Mouse (Mus musculus): ENCODE results near the gene Bcl6b. TPM values are rescaled to one million over a fixed set of nuclear protein-coding genes. Genes with fewer than 3 reads are reported as not detected.
A peak's percentile ranks its signal among the peaks of the same experiment; 100 is the strongest.

Gene Bcl6b
- polyA plus RNA-seq, 1 experiment from 2014 or later = 11.1 TPM

- 81% methylated on average over 6 of the region's 6 CpGs for WGBS
- Histone ChIP-seq H3K27ac (no peak overlapping the region), H3K4me1 (peaks cover 6% of the 10 kb centered on the region), H3K9ac (no peak overlapping the region), H3K9me3 (no peaks in the 10 kb centered on the region), H3K4me3 (no peak overlapping the region), H3K27me3 (no peaks in the 10 kb centered on the region), H3K4me2 (no peak overlapping the region), H3K36me3 (no peaks in the 10 kb centered on the region)
- no peak for ATAC-seq (ENCODE audit: insufficient number of reproducible peaks, insufficient read depth, low FRiP score, low TSS enrichment, low read depth)
These were observed 38.4 kb downstream of the Bcl6b start for GRCm38 (mm10) chr11:70191188-70191587.

- H3K9me3 ChIP-seq = no peaks in the 10 kb centered on the region
- no peak for ATAC-seq (ENCODE audit: insufficient number of reproducible peaks, insufficient read depth, low FRiP score, low TSS enrichment, low read depth)
- H3K27ac ChIP-seq = no peak overlapping the region
- H3K4me3 ChIP-seq = no peak overlapping the region
- H3K9ac ChIP-seq = no peak overlapping the region
- H3K4me2 ChIP-seq = no peak overlapping the region
- H3K27me3 ChIP-seq = no peaks in the 10 kb centered on the region
- 81% methylated on average over 28 of the region's 28 CpGs for WGBS
- no peaks in the 10 kb centered on the region for H3K36me3 ChIP-seq
- H3K4me1 ChIP-seq = peaks cover 6% of the 10 kb centered on the region
These were observed 40.1 kb downstream of the Bcl6b start for GRCm38 (mm10) chr11:70189319-70190134.

- Histone ChIP-seq H3K27ac (no peak overlapping the region), H3K9me3 (no peaks in the 10 kb centered on the region), H3K4me3 (no peak overlapping the region), H3K4me1 (no peaks in the 10 kb centered on the region), H3K36me3 (no peaks in the 10 kb centered on the region), H3K4me2 (no peak overlapping the region), H3K27me3 (no peaks in the 10 kb centered on the region), H3K9ac (no peak overlapping the region)
- no peak for ATAC-seq (ENCODE audit: insufficient number of reproducible peaks, insufficient read depth, low FRiP score, low TSS enrichment, low read depth)
- 65% methylated on average over 7 of the region's 7 CpGs for WGBS
These were observed 44.5 kb downstream of the Bcl6b start for GRCm38 (mm10) chr11:70185120-70185519.

- Histone ChIP-seq H3K27ac (no peak overlapping the region), H3K9ac (no peak overlapping the region), H3K4me2 (no peak overlapping the region), H3K36me3 (no peaks in the 10 kb centered on the region), H3K27me3 (no peaks in the 10 kb centered on the region), H3K9me3 (no peaks in the 10 kb centered on the region), H3K4me1 (no peaks in the 10 kb centered on the region), H3K4me3 (no peak overlapping the region)
- no peak for ATAC-seq (ENCODE audit: insufficient number of reproducible peaks, insufficient read depth, low FRiP score, low TSS enrichment, low read depth)
- 87% methylated on average over 4 of the region's 4 CpGs for WGBS
These were observed 49.1 kb downstream of the Bcl6b start for GRCm38 (mm10) chr11:70180496-70180895.

- no peaks in the 10 kb centered on the region for H3K9me3 ChIP-seq
- no peak overlapping the region for H3K27ac ChIP-seq
- no peak overlapping the region for H3K4me3 ChIP-seq
- 27% methylated on average over 14 of the region's 14 CpGs for WGBS
- no peak overlapping the region for H3K9ac ChIP-seq
- peak overlapping the region; percentile 33; the same call in 1 of the 2 replicates for H3K4me2 ChIP-seq
- no peak for ATAC-seq (ENCODE audit: insufficient number of reproducible peaks, insufficient read depth, low FRiP score, low TSS enrichment, low read depth)
- H3K27me3 ChIP-seq = no peaks in the 10 kb centered on the region
- H3K36me3 ChIP-seq = no peaks in the 10 kb centered on the region
- no peaks in the 10 kb centered on the region for H3K4me1 ChIP-seq
These were observed 50.2 kb downstream of the Bcl6b start for GRCm38 (mm10) chr11:70179401-70179800.

GRCm38 (mm10) chr11:70178756-70179155, 50.8 kb downstream of the Bcl6b start:
- Histone ChIP-seq H3K4me2 (no peak overlapping the region), H3K27me3 (no peaks in the 10 kb centered on the region), H3K36me3 (no peaks in the 10 kb centered on the region), H3K4me1 (no peaks in the 10 kb centered on the region), H3K27ac (no peak overlapping the region), H3K4me3 (no peak overlapping the region), H3K9ac (no peak overlapping the region), H3K9me3 (no peaks in the 10 kb centered on the region)
- ATAC-seq (ENCODE audit: insufficient number of reproducible peaks, insufficient read depth, low FRiP score, low TSS enrichment, low read depth) = no peak
- WGBS = 83% methylated on average over 11 of the region's 11 CpGs

GRCm38 (mm10) chr11:70178311-70178710, 51.3 kb downstream of the Bcl6b start:
- Histone ChIP-seq H3K9me3 (no peaks in the 10 kb centered on the region), H3K9ac (no peak overlapping the region), H3K4me3 (no peak overlapping the region), H3K27ac (no peak overlapping the region), H3K4me2 (no peak overlapping the region), H3K27me3 (no peaks in the 10 kb centered on the region), H3K4me1 (no peaks in the 10 kb centered on the region), H3K36me3 (no peaks in the 10 kb centered on the region)
- no peak for ATAC-seq (ENCODE audit: insufficient number of reproducible peaks, insufficient read depth, low FRiP score, low TSS enrichment, low read depth)
- 85% methylated on average over 11 of the region's 11 CpGs for WGBS

GRCm38 (mm10) chr11:70177647-70178046, 52.0 kb downstream of the Bcl6b start:
- WGBS = 68% methylated on average over 8 of the region's 8 CpGs
- no peak for ATAC-seq (ENCODE audit: insufficient number of reproducible peaks, insufficient read depth, low FRiP score, low TSS enrichment, low read depth)
- Histone ChIP-seq H3K27me3 (no peaks in the 10 kb centered on the region), H3K4me1 (no peaks in the 10 kb centered on the region), H3K4me2 (no peak overlapping the region), H3K27ac (no peak overlapping the region), H3K4me3 (no peak overlapping the region), H3K9ac (no peak overlapping the region), H3K36me3 (no peaks in the 10 kb centered on the region), H3K9me3 (no peaks in the 10 kb centered on the region)

GRCm38 (mm10) chr11:70174491-70174890, 55.1 kb downstream of the Bcl6b start:
- H3K36me3 ChIP-seq = no peaks in the 10 kb centered on the region
- no peak overlapping the region for H3K4me3 ChIP-seq
- H3K27me3 ChIP-seq = no peaks in the 10 kb centered on the region
- no peak overlapping the region for H3K4me2 ChIP-seq
- WGBS = 75% methylated on average over 4 of the region's 4 CpGs
- no peak for ATAC-seq (ENCODE audit: insufficient number of reproducible peaks, insufficient read depth, low FRiP score, low TSS enrichment, low read depth)
- H3K9ac ChIP-seq = no peak overlapping the region
- H3K4me1 ChIP-seq = no peaks in the 10 kb centered on the region
- no peaks in the 10 kb centered on the region for H3K9me3 ChIP-seq
- H3K27ac ChIP-seq = no peak overlapping the region

MicroRNAs within 50 kb of the gene (microRNA counts, 519-probe panel; counts per million panel counts)
- microRNA mmu-miR-195 (236 counts per million, percentile 44 among the panel's probes with 10 or more counts), microRNA mmu-miR-497 (1,964 counts per million, percentile 51 among the panel's probes with 10 or more counts)

Small RNA genes within 50 kb of the gene (microRNA-seq; reads per million reads assigned to microRNA genes)
- gene Mir195a (1,000 reads per million, percentile 76 among the genes with 10 or more reads in this experiment), gene Mir497 (not detected), gene Mir497b (not detected)

Other genes starting within 250 kb of the Bcl6b start
- 30.0 and 30.9 TPM in 2 replicates for gene Ctdnep1, start 248.6 kb downstream of the Bcl6b start, polyA plus RNA-seq (2015; fragmentation: Nextera tagmentation; extraction: Ambion mirVana)
- gene Elp5, start 247.3 kb downstream of the Bcl6b start, polyA plus RNA-seq (2015; fragmentation: Nextera tagmentation; extraction: Ambion mirVana) = 125 and 127 TPM in 2 replicates
- gene Gabarap, start 238.7 kb downstream of the Bcl6b start, polyA plus RNA-seq (2015; fragmentation: Nextera tagmentation; extraction: Ambion mirVana) = 511 and 542 TPM in 2 replicates
- 87.8 and 93.3 TPM in 2 replicates for gene Phf23, start 234.0 kb downstream of the Bcl6b start, polyA plus RNA-seq (2015; fragmentation: Nextera tagmentation; extraction: Ambion mirVana)
- gene Dvl2, start 229.2 kb downstream of the Bcl6b start, polyA plus RNA-seq (2015; fragmentation: Nextera tagmentation; extraction: Ambion mirVana) = 55.0 and 56.8 TPM in 2 replicates
- 78.2 and 82.3 TPM in 2 replicates for gene Acadvl, start 214.4 kb downstream of the Bcl6b start, polyA plus RNA-seq (2015; fragmentation: Nextera tagmentation; extraction: Ambion mirVana)
- gene Dlg4, start 212.9 kb downstream of the Bcl6b start, polyA plus RNA-seq (2015; fragmentation: Nextera tagmentation; extraction: Ambion mirVana) = 13.1 and 13.5 TPM in 2 replicates
- 0.24 and 0.47 TPM in 2 replicates for gene Asgr1, start 175.7 kb downstream of the Bcl6b start, polyA plus RNA-seq (2015; fragmentation: Nextera tagmentation; extraction: Ambion mirVana)
- gene Asgr2, start 137.2 kb downstream of the Bcl6b start, polyA plus RNA-seq (2015; fragmentation: Nextera tagmentation; extraction: Ambion mirVana) = not detected in 2 replicates
- gene Mgl2, start 99.5 kb downstream of the Bcl6b start, polyA plus RNA-seq (2015; fragmentation: Nextera tagmentation; extraction: Ambion mirVana) = 0.25 and 0.50 TPM in 2 replicates
- 1.3 TPM in 2 replicates for gene Clec10a, start 73.6 kb downstream of the Bcl6b start, polyA plus RNA-seq (2015; fragmentation: Nextera tagmentation; extraction: Ambion mirVana)
- gene Slc16a11, start 17.0 kb downstream of the Bcl6b start, polyA plus RNA-seq (2015; fragmentation: Nextera tagmentation; extraction: Ambion mirVana) = 1.9 and 3.5 TPM in 2 replicates
- 9.8 and 13.0 TPM in 2 replicates for gene Slc16a13, start 8.7 kb downstream of the Bcl6b start, polyA plus RNA-seq (2015; fragmentation: Nextera tagmentation; extraction: Ambion mirVana)
- 188 and 200 TPM in 2 replicates for gene 0610010K14Rik, start 8.1 kb upstream of the Bcl6b start, polyA plus RNA-seq (2015; fragmentation: Nextera tagmentation; extraction: Ambion mirVana)
- 11.7 and 13.9 TPM in 2 replicates for gene Gm21988, start 10.0 kb upstream of the Bcl6b start, polyA plus RNA-seq (2015; fragmentation: Nextera tagmentation; extraction: Ambion mirVana)
- 168 and 170 TPM in 2 replicates for gene Rnasek, start 10.0 kb upstream of the Bcl6b start, polyA plus RNA-seq (2015; fragmentation: Nextera tagmentation; extraction: Ambion mirVana)
- gene Alox12, start 25.6 kb upstream of the Bcl6b start, polyA plus RNA-seq (2015; fragmentation: Nextera tagmentation; extraction: Ambion mirVana) = 6.7 and 7.6 TPM in 2 replicates
- gene Alox12e, start 92.8 kb upstream of the Bcl6b start, polyA plus RNA-seq (2015; fragmentation: Nextera tagmentation; extraction: Ambion mirVana) = 0.32 and 0.67 TPM in 2 replicates
- gene Alox15, start 122.2 kb upstream of the Bcl6b start, polyA plus RNA-seq (2015; fragmentation: Nextera tagmentation; extraction: Ambion mirVana) = 0.87 and 1.3 TPM in 2 replicates
- gene Pelp1, start 180.2 kb upstream of the Bcl6b start, polyA plus RNA-seq (2015; fragmentation: Nextera tagmentation; extraction: Ambion mirVana) = 37.1 and 42.1 TPM in 2 replicates
- 18.1 and 19.4 TPM in 2 replicates for gene Arrb2, start 202.8 kb upstream of the Bcl6b start, polyA plus RNA-seq (2015; fragmentation: Nextera tagmentation; extraction: Ambion mirVana)
- gene Med11, start 222.1 kb upstream of the Bcl6b start, polyA plus RNA-seq (2015; fragmentation: Nextera tagmentation; extraction: Ambion mirVana) = 40.8 and 44.7 TPM in 2 replicates
- 0.59 and 0.78 TPM in 2 replicates for gene Zmynd15, start 229.6 kb upstream of the Bcl6b start, polyA plus RNA-seq (2015; fragmentation: Nextera tagmentation; extraction: Ambion mirVana)
- gene Cxcl16, start 230.2 kb upstream of the Bcl6b start, polyA plus RNA-seq (2015; fragmentation: Nextera tagmentation; extraction: Ambion mirVana) = 2.4 and 2.6 TPM in 2 replicates

Measured in embryonic facial prominence, embryonic 13.5 days (tissue).